Mouse (Mus musculus) embryonic facial prominence, embryonic 12.5 days (tissue): Measurements from ENCODE around the gene Uncx. TPM values are rescaled to one million over a fixed set of nuclear protein-coding genes. Genes with fewer than 3 reads are reported as not detected.

Experiments used
- ATAC-seq: fragments of 200-750 bp; cut with Nextera tagmentation; 2 replicates; pipeline ENCODE4 v1.8.0; 2017; ENCODE audit not compliant: insufficient number of reproducible peaks, insufficient read depth, low FRiP score, low TSS enrichment
- H3K27ac ChIP-seq: fragments of 300-500 bp; sonication (generic); 2 replicates; pipeline ENCODE4 v1.5.1; 2016; ENCODE audit warnings: mild to moderate bottlenecking
- H3K27me3 ChIP-seq: fragments of 300-500 bp; sonication (generic); 2 replicates; pipeline ENCODE4 v1.6.1; 2016; ENCODE audit warnings: mild to moderate bottlenecking, moderate library complexity
- H3K36me3 ChIP-seq: fragments of 300-500 bp; sonication (generic); 2 replicates; pipeline ENCODE4 v1.6.1; 2016; ENCODE audit warnings: mild to moderate bottlenecking
- H3K4me1 ChIP-seq: fragments of 300-500 bp; sonication (generic); 2 replicates; pipeline ENCODE4 v1.6.1; 2016
- H3K4me2 ChIP-seq: fragments of 300-500 bp; sonication (generic); replicated peaks from 2 replicates; pipeline ENCODE4 v1.6.1; 2016; ENCODE audit warnings: mild to moderate bottlenecking, moderate library complexity
- H3K4me3 ChIP-seq: fragments of 300-500 bp; sonication (generic); 2 replicates; pipeline ENCODE4 v1.5.1; 2016; ENCODE audit warnings: mild to moderate bottlenecking
- H3K9ac ChIP-seq: fragments of 300-500 bp; sonication (generic); 2 replicates; pipeline ENCODE4 v1.6.1; 2016; ENCODE audit warnings: mild to moderate bottlenecking, moderate library complexity
- H3K9me3 ChIP-seq: fragments of 300-500 bp; sonication (generic); 2 replicates; pipeline ENCODE4 v1.6.1; 2016; ENCODE audit warnings: mild to moderate bottlenecking, moderate library complexity
- WGBS: fragments of 180-500 bp; shearing (Covaris S2); methylation state at CpG from one replicate; pipeline ENCODE4 v1.1.7; 2016; 5-methylcytosine and 5-hydroxymethylcytosine counted together
- polyA plus RNA-seq: library from polyadenylated mRNA; unstranded; fragments of >200 nt; fragmentation: Nextera tagmentation; extraction: Ambion mirVana; gene quantifications from 2 replicates; pipeline ENCODE4 v1.2.1, GENCODE M21; 2016

Gene Uncx
- 5.0 and 6.4 TPM in 2 replicates for polyA plus RNA-seq

DNA sequence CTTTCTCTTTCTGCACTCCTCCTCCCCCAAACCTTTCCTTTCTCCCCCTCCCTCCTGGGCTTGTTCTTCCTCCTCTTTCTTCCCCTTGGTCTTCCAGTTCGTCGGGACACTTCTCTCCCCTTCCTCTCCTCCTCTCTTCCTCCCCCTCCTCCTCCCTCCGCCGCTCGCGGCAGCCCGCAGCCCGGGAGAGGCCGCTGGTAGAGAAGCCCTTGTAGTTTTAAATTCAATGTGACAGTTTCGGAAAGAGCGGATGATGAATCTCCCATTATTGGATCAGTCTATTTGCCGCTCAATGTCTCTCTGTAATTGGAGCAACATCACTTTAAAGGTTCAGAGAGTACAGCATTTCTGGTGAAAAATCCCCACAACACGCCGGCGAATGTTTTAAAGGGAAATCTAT is at the start of gene Uncx:
TSS of gene Uncx (plus strand) at position 281 of the 400 bp plus-strand sequence.
- Histone ChIP-seq H3K27ac (no peak within 1 kb of the TSS), H3K36me3 (no peaks in the 10 kb centered on the region), H3K9ac (peak within 1 kb of the TSS; percentile 3; the same call in 1 of the 2 replicates), H3K27me3 (peaks cover 86% of the 10 kb centered on the region), H3K4me3 (peak within 1 kb of the TSS; percentile 23), H3K9me3 (no peaks in the 10 kb centered on the region), H3K4me1 (peaks cover 9% of the 10 kb centered on the region), H3K4me2 (peak within 1 kb of the TSS; percentile 21; the same call in 1 of the 2 replicates)
- no peak for ATAC-seq
- WGBS, result under 1% methylated on average over 15 of the region's 15 CpGs

GRCm38 (mm10) chr5:139493690-139494089 is 49.6 kb upstream of the Uncx start:
- WGBS, result 67% methylated on average over 5 of the region's 5 CpGs
- no peak for ATAC-seq
- no peaks in the 10 kb centered on the region for H3K4me1 ChIP-seq
- no peak overlapping the region for H3K4me3 ChIP-seq
- no peak overlapping the region for H3K4me2 ChIP-seq
- no peak overlapping the region for H3K27ac ChIP-seq
- no peaks in the 10 kb centered on the region for H3K9me3 ChIP-seq
- no peak overlapping the region for H3K9ac ChIP-seq
- H3K36me3 ChIP-seq, result no peaks in the 10 kb centered on the region
- H3K27me3 ChIP-seq, result 0 out of 2 replicates have a peak, but pooled peaks cover 10% of the 10 kb centered on the region

DNA sequence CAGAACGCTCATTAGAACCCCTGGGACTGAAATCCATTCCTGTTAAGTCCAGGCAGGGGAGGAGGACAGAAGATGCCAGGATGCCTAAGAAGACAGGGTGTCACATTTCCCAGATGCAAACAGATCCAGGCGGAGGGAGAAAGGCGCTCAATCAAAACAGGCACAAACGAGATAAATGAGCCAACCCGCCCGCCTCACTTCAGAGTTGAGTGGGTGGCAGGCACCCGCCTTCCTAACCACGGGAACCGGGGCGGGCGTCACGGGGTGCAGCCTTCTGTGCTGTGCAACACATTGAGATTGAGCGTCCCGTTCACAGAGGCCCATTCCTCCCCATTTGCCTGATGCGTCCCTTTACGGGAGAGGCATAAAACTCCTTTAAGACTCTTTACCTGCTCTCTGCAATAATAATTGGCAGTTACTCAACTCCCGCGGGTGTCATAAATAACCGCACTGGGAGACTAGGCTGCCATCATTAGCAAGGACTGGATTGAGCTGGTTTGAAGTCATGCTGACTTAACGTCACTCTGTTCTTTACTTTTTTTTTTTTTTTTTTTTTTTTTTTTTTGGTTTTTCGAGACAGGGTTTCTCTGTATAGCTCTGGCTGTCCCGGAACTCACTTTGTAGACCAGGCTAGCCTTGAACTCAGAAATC is 48.1 kb upstream of the Uncx start:
- H3K9ac ChIP-seq, result no peak overlapping the region
- 0 out of 2 replicates have a peak, but pooled peaks cover 10% of the 10 kb centered on the region for H3K27me3 ChIP-seq
- H3K36me3 ChIP-seq, result no peaks in the 10 kb centered on the region
- no peak for ATAC-seq
- WGBS, result 58% methylated on average over 22 of the region's 22 CpGs
- H3K4me2 ChIP-seq, result no peak overlapping the region
- H3K4me1 ChIP-seq, result no peaks in the 10 kb centered on the region
- no peak overlapping the region for H3K4me3 ChIP-seq
- no peak overlapping the region for H3K27ac ChIP-seq
- no peaks in the 10 kb centered on the region for H3K9me3 ChIP-seq

- H3K4me2 ChIP-seq, result no peak overlapping the region
- H3K4me1 ChIP-seq, result no peaks in the 10 kb centered on the region
- no peaks in the 10 kb centered on the region for H3K36me3 ChIP-seq
- H3K9me3 ChIP-seq, result no peaks in the 10 kb centered on the region
- WGBS, result 56% methylated on average over 5 of the region's 5 CpGs
- ATAC-seq, result no peak
- 0 out of 2 replicates have a peak, but pooled peaks cover 10% of the 10 kb centered on the region for H3K27me3 ChIP-seq
- no peak overlapping the region for H3K9ac ChIP-seq
- H3K27ac ChIP-seq, result no peak overlapping the region
- H3K4me3 ChIP-seq, result no peak overlapping the region
Measured at GRCm38 (mm10) chr5:139496939-139497338, 46.4 kb upstream of the Uncx start.

DNA sequence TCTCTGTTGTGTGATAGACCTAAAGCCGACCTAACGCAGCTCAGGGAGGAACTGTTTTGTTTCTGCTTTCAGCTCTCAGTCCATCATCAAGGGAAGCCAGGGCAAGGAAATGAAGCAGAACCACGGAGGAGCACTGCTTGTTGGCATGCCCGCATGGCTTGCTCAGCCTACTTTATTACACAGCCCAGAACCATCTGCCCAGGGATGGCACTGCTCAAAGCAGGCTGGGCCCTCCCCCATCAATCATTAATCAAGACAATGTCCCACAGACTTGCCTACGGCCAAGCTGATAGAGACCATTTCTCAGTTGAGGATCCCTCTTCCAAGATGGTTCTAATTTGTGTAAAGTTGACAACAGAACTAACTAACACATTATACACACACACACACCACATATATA is 44.5 kb upstream of the Uncx start:
- H3K9ac ChIP-seq, result no peak overlapping the region
- WGBS, result 72% methylated on average over 5 of the region's 5 CpGs

DNA sequence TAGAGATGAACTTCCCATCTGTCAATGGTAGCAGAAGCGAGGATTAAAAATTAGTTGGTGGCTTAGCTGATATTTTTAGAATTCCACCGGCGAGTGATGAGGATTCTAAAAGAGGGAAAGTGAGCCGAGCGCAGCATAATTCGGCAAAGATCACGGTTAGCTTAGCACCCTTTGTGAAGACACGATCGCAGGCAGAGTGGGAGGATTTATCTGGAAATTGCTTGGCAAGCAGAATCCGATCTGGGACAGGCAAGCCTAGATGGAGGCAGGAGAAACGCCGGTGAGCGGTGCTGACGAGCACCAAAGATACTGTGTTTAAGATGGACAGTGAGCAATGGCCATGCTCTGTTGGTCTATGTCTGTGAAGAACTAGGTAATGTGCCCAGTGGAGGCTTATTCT is 41.0 kb upstream of the Uncx start:
- Histone ChIP-seq H3K27me3 (peaks cover 21% of the 10 kb centered on the region), H3K4me2 (no peak overlapping the region), H3K36me3 (no peaks in the 10 kb centered on the region), H3K9me3 (no peaks in the 10 kb centered on the region), H3K9ac (no peak overlapping the region), H3K27ac (no peak overlapping the region), H3K4me3 (no peak overlapping the region), H3K4me1 (no peaks in the 10 kb centered on the region)
- no peak for ATAC-seq
- WGBS, result 85% methylated on average over 14 of the region's 14 CpGs

More for the DNA sequence above, 44.5 kb upstream of the Uncx start:
- no peak for ATAC-seq
- Histone ChIP-seq H3K9me3 (no peaks in the 10 kb centered on the region), H3K36me3 (no peaks in the 10 kb centered on the region), H3K4me2 (no peak overlapping the region), H3K4me3 (no peak overlapping the region), H3K27me3 (peaks cover 20% of the 10 kb centered on the region; the same call in 1 of the 2 replicates), H3K27ac (no peak overlapping the region), H3K4me1 (no peaks in the 10 kb centered on the region)

DNA sequence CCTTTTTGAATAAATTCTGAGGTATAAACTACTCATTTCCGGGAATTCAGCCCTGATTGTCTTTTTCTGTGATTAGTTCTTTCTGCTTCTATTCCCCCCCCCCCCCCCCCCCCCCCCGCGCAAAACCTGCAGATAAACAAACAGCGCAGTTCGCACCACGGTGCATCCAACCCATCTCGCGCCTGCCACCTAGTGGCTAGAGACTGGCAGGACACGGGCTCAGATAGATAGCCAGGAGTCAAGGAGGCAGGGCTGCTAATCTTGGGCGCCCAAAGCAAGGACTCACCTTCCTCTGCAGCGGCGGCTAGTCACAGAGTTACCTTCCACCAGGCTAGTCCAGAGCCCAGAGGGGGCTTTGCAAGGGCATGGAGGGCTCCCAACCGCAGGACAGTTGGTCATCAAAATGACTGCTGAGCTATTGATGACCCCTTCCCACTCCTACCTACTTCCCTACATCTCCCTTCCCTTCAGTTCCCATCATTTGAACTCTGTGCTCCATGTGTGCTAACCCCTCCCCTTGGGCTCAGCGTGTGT is 38.2 kb upstream of the Uncx start:
- WGBS, result 7% methylated on average over 12 of the region's 14 CpGs
- H3K4me3 ChIP-seq, result no peak overlapping the region
- no peak overlapping the region for H3K27ac ChIP-seq
- no peak for ATAC-seq
- H3K4me2 ChIP-seq, result no peak overlapping the region
- H3K9ac ChIP-seq, result no peak overlapping the region
- H3K27me3 ChIP-seq, result peaks cover 18% of the 10 kb centered on the region
- no peaks in the 10 kb centered on the region for H3K9me3 ChIP-seq
- H3K36me3 ChIP-seq, result no peaks in the 10 kb centered on the region
- H3K4me1 ChIP-seq, result no peaks in the 10 kb centered on the region

GRCm38 (mm10) chr5:139506207-139506606 is 37.1 kb upstream of the Uncx start:
- no peaks in the 10 kb centered on the region for H3K9me3 ChIP-seq
- H3K27ac ChIP-seq, result no peak overlapping the region
- H3K9ac ChIP-seq, result no peak overlapping the region
- H3K4me3 ChIP-seq, result no peak overlapping the region
- H3K4me2 ChIP-seq, result no peak overlapping the region
- ATAC-seq, result no peak
- WGBS, result 26% methylated on average over 5 of the region's 5 CpGs
- H3K27me3 ChIP-seq, result peaks cover 27% of the 10 kb centered on the region
- no peaks in the 10 kb centered on the region for H3K36me3 ChIP-seq
- no peaks in the 10 kb centered on the region for H3K4me1 ChIP-seq

DNA sequence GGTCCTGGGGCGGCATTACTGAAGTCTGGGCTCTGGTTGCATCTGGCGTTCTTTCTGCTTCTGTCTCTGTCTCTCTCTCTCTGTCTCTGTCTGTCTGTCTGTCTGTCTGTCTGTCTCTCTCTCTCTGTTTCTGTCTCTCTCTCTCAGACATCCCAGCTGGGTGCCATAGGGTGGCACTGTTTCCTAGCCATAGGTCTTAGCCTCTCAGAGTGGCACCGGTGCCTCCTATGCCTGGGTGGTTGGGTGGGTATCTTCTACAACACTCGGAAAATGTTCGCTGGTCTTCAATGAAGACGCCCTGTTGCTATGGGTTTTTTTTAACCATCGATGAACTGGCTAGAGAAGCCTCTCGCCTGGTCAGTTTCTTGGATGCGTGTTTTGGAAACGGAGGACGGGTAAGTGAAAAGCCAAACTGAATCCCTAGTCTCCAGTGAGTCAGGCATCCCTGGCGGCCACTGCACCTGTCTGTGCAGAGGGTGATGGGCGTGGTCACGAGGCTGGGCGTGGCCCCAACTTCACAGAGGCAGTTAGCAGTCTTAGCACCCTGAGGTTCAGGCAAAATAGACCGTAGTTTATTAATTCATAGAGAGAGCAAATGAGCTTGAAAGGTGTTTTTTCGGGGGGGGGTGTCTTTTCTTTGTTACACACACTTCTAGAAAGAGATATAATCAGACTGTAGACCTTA is 32.5 kb upstream of the Uncx start:
- no peaks in the 10 kb centered on the region for H3K36me3 ChIP-seq
- no peak overlapping the region for H3K27ac ChIP-seq
- no peak overlapping the region for H3K4me2 ChIP-seq
- H3K4me3 ChIP-seq, result no peak overlapping the region
- 14% methylated on average over 17 of the region's 17 CpGs for WGBS
- H3K9me3 ChIP-seq, result no peaks in the 10 kb centered on the region
- H3K9ac ChIP-seq, result no peak overlapping the region
- ATAC-seq, result no peak
- H3K4me1 ChIP-seq, result no peaks in the 10 kb centered on the region
- H3K27me3 ChIP-seq, result peaks cover 14% of the 10 kb centered on the region; the same call in 1 of the 2 replicates

DNA sequence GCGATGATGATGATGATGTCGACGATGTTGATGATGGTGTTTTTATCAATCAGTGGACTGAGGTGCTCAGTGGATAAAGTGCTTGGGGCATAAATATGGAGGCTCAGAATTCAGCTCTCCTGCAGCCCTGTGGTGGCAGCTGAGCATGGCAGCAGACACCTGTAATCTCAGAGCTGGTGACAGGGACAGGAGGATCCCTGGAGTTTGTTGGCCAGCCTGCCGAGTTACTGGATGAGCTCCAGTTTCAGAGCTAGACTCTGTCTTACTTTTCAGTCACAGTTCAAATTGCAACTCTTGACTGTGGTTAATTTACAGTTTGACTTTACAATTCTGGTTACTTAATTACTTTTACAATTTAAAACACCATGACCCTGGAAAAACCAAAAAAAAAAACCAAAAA is 31.1 kb upstream of the Uncx start:
- no peaks in the 10 kb centered on the region for H3K36me3 ChIP-seq

GRCm38 (mm10) chr5:139516281-139516680 is 27.0 kb upstream of the Uncx start:
- H3K4me3 ChIP-seq, result no peak overlapping the region
- no peaks in the 10 kb centered on the region for H3K36me3 ChIP-seq
- H3K27me3 ChIP-seq, result 0 out of 2 replicates have a peak, but pooled peaks cover under 1% of the 10 kb centered on the region
- H3K4me2 ChIP-seq, result no peak overlapping the region
- no peaks in the 10 kb centered on the region for H3K4me1 ChIP-seq
- no peak for ATAC-seq
- 43% methylated on average over 11 of the region's 11 CpGs for WGBS
- no peaks in the 10 kb centered on the region for H3K9me3 ChIP-seq
- no peak overlapping the region for H3K9ac ChIP-seq
- H3K27ac ChIP-seq, result no peak overlapping the region

More for the DNA sequence above, 31.1 kb upstream of the Uncx start:
- H3K27ac ChIP-seq, result no peak overlapping the region
- H3K9me3 ChIP-seq, result no peaks in the 10 kb centered on the region
- no peak overlapping the region for H3K9ac ChIP-seq
- H3K27me3 ChIP-seq, result peaks cover 10% of the 10 kb centered on the region; the same call in 1 of the 2 replicates
- H3K4me3 ChIP-seq, result no peak overlapping the region
- no peak overlapping the region for H3K4me2 ChIP-seq
- ATAC-seq, result no peak
- WGBS, result 82% methylated on average over 4 of the region's 4 CpGs
- H3K4me1 ChIP-seq, result no peaks in the 10 kb centered on the region
